Mouse (Mus musculus): ENCODE measurements around the gene Ksr1.

DNA sequence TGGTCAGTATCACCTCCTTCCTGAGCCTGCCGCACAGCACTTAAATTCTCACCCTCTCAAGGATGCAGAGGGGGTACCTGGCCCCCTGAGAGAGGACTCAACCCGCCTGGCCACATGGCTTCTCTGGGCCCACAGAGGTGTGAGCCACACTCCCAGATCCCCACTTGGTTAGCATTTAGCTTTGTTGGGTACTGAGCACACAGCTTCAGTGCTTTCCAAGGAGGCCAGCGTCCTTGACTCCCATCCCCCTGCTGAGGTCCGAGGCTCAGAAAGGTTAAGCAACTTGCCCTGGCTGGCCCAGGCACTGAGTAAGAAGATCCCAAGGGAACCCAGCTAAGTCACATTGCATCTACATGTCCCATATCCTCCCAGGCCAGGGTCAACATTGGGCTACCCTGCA, 178.1 kb downstream of the Ksr1 start:
- TF ChIP-seq CTCF (IDR thresholded peaks at IDR 0.05; ENCODE audit: low read depth) (no peak), EP300 (IDR thresholded peaks at IDR 0.05; ENCODE audit: low read depth) (no peak)

All from liver, embryonic 14.5 days (tissue).